Mouse (Mus musculus) cerebral cortex, adult 2 months (tissue): ENCODE results near the gene Vwa5b1.

Experiments used
- WGBS: fragments of 180-500 bp; shearing (Covaris S2); methylation state at CpG from one replicate; pipeline ENCODE4 v1.1.7; 2018; 5-methylcytosine and 5-hydroxymethylcytosine counted together

The Vwa5b1 gene

DNA sequence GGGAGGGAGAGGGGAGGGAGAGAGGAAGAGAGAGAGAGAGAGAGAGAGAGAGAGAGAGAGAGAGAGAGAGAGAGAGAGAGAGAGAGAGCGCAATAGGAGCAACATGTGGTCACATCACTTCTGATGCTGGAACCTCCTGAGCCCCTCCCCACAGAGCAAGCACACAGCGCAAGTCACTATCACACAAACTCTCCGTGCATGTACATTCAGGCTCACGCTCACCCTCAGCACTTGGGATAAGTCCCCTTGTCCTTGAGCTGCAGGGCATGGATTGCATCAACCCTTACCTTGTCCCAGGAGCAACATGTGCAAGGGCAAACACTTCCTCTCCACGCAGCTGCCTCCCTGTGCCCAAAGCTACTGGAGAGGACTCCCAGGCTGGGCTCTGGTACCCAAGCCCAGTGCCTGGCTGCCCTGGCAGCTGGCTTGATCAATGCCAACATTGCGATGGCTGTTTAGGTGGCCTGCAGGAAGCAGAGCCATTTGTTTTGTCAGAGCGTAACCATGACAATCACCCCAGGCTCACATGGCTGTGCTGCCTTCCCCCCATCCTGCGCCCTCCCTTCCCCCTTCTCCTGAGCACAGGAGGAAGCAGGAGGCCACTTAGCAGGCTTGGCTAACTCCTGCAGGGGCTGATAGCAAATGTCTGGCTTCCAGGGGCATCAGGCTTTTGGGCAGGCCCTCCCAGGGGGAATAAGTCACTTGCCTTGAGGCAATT, at the start of gene Vwa5b1:
Vwa5b1 (minus strand) TSS at position 457 of the 718 bp plus-strand sequence.
- WGBS, result 59% methylated on average over 8 of the region's 8 CpGs

DNA sequence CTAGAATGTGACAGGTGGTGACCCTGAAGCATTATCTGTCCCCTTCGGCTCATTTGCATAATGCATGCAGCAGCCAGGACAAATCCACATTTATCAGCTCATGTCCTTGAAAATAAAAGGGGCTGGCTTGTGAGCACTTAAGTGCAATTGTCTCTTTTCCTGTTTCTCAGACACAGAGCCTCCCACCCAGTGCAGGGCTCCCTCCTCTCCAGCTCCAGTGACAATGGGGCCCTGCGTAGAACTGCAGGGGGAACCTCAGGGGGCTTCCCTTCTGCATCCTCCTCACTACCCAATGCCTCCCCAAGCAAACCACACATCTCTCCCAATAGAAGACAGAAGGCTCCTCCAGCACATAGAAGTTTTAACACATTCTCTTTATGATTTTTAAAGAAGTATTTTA, 47.1 kb upstream of the Vwa5b1 start:
- 74% methylated on average over 2 of the region's 2 CpGs for WGBS

DNA sequence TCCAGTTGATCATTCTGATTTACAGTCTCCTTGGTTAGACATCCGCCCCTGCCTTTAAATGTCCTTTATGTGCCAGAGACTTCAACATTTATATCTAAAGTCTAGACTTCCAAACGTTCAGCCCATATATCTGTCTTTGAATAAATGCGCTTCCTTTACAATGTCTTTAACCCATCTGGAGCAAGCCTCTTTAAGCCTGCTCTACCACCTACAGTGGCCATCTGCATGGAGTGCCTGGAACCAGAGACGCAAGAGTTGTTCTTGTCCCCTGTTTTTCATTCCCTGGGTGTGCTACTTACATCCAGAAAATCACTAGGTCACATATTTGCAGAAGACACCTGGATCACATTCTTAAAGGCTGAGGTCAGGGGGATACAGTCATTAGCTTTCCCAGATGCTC, 44.4 kb upstream of the Vwa5b1 start:
- 63% methylated on average over 4 of the region's 4 CpGs for WGBS

DNA sequence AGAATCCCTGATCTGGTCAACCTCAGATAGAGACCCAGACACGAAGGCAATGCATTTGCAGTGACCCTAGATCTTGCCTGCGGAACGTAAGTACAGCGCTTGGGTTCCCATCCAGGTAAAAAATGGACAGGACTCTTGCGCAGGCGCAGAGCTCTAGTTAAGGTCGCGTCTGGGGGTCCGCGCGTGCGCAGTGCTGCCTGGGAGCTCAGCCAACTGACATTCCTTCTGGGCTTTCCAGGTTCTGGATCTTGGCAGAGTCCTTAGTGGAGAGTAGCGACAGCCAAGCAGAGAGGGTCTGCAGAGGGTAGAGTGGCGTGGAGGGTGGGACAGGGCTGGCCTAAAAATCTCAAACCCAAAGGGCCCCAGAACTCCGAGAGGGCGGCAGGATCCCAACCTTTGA, 41.9 kb upstream of the Vwa5b1 start:
- 18% methylated on average over 16 of the region's 16 CpGs for WGBS

DNA sequence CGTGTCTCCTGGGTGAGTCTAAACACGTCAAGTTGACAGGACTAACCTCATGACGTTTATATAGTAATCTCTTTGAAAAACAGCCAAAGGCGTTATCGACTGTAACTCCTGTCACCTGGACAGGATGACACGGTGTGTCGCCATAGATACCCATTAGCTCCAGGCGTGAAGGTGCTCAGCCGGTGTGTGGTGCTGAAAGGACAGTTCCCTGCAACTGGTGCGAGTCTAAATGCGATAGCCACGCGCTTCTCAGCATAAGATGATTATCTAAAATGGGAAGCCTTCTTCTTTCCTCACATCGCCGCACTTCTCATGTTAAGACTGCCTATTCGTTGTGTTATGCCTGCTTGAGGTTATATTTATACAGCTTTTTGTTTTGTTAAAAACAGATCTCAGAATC, 40.8 kb upstream of the Vwa5b1 start:
- 22% methylated on average over 16 of the region's 16 CpGs for WGBS

DNA sequence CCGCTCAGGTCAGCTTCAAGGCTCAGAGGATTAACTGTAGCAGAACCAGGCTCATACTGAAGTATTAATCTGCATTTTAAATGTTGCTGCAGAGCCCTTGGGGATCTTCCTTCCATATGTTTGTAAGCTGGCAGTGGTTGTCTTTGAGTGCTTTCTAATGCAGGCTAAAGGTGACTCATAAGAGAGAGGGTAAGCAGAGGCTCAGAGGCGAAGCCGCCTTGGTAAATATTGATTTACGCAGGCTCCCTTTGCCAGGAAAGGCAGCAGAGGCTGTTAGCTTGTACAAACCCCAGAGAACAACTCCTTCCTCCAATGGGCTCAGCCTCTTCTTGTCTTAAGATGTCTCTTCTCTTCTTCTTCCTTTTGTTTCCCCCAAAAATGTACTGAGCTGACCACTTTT, 36.5 kb upstream of the Vwa5b1 start:
- 80% methylated on average over 4 of the region's 4 CpGs for WGBS

DNA sequence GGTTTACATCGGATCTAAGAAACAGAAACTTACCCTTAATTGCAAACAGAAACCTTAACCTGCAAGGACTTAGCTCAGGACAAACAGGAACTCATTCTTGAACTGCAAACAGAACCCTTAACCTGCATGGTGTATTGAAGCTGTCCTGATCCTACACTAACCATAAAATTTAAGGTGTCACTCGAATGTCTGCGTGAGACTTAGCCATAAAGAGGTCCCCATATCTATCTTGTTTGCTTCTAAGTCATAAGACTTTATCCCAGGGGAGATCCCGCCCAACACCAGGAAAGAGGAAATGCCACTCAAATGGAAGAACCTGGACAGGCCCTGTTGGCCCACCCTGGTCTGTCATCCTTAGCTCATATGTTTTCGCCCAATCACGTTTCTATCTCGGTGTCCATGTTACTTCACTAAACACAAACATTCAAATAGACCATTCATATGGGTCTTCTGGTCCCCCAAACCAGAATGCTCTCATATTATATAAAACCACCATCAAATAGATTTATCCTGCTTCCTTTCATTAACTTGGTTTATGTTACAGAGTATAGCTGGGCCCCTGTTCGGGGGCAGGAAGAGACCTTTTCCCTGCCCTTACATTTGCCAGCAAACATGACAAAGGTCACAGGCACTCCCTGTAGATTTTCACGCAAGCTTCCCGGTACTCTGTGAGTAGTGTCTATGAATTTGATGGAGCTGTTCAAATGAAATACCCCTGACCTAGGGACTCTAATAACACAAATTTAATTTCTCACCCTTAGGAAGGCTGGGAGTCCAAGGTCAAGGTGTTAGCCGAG, 34.6 kb upstream of the Vwa5b1 start:
- WGBS, result 86% methylated on average over 11 of the region's 11 CpGs

DNA sequence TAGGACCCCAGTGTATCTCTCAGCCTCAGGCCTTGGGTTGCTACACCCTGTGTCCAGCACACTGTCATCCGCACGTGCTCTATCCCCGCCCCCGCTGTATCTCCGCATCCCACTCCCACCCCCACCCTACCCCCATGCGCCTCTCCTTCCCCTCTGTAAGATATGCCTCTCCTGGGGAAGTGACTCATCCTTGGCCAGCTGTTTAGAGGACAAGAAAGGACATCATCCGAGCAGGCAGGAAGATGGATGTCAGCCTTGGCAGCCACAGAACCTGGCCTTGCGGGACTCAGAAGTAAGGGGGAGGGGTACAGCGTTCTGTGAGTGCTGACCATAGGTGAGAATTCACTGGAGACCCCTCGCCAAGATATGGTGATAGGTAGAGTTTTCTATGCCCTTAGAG, 30.8 kb upstream of the Vwa5b1 start:
- WGBS, result 60% methylated on average over 10 of the region's 10 CpGs

DNA sequence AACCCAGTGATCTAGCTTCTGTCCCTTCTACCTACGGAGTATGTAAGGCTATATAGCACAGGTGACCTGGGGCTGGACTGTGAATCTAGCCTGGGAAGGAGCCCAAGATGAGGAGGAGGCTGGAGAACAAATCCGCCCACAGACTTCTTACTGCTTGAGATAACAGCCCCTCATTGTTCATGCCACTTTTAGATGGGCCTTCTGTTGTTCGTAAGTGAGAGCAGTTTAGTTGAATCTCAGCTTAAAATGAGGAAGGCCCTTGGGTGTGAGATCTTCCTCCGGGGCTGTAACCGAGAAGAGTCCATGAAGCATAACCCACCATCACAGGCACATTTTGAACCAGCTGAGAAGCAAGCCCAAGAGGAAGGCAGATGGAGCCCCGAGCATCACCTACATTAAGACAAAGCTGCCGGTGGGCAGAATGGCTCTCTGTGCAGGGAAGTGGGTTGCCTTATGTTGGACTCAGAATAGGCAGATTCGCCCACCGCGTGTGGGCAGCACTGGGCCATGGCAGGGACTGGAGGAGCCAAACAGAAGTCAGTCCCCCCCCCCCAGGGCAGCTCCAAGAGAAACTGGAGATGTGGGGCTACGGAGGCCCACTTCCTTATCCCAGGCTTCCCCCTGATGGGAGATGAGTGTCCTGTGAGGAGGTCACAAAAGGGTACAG, 24.4 kb upstream of the Vwa5b1 start:
- 64% methylated on average over 11 of the region's 11 CpGs for WGBS

DNA sequence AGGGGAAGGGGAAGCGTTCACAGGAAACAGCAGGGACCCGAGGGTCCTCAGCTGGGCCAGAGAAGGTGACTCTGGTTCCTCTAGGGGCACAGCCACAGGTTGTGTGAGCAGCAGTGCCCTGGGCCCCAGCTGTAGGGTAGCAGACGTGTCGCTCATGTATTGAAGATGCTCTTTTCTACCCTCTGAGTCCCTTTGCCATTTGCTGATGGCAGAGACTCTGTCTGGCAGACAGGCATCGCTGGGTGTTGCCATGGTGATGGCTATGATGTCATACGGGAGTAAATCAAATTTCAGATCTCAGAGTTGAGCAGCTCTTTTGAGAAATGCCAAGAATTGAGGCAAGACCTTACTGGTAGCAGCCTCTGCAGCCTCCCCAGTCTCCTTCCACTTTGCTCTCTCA, 17.4 kb upstream of the Vwa5b1 start:
- 38% methylated on average over 6 of the region's 6 CpGs for WGBS

DNA sequence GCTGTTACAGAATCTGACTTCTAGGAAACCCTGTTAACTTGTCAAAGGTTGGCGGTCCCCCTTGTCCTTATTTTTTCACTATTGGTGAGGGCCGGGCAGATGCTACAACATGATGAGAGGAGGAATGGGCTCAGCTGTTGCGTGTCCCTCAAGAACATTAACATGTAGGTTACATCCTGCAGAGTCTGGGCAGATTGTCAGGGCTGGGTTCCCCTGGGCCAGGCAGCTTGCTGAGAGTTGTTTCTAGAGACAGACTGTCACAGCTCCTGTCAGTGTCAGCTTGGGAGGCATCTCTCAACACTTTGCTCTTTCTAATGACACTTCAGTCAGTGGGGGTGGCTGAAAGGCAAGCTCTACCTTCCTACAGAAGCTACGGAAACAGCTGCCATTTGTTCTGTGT, 16.2 kb upstream of the Vwa5b1 start:
- 77% methylated on average over 4 of the region's 4 CpGs for WGBS

DNA sequence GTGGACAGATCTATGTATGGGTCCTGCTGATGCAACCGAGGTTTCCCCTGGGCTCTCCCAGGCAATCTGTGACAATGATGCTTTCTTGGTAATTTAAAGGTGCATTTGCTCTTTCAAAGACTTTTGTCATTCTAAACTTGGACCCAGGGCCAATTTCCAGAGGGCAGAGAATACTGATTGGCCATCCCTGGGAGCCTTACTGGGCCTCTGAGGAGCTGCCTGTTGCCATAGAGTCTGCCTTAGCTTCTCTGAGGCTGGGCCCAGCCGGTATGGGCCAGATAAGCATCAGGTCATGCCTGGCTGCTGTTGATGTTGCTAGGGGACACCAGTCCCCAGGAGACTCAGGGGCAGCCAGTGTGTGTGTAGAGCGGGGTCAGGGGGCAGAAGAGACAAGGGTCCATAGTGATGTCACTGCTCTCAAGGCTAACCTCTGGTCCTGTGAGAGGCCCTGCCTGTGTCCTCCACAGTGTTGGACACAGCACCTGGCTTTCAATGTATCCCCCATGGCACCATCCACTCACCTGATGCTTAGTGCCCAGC, 12.5 kb upstream of the Vwa5b1 start:
- WGBS, result 79% methylated on average over 3 of the region's 3 CpGs

DNA sequence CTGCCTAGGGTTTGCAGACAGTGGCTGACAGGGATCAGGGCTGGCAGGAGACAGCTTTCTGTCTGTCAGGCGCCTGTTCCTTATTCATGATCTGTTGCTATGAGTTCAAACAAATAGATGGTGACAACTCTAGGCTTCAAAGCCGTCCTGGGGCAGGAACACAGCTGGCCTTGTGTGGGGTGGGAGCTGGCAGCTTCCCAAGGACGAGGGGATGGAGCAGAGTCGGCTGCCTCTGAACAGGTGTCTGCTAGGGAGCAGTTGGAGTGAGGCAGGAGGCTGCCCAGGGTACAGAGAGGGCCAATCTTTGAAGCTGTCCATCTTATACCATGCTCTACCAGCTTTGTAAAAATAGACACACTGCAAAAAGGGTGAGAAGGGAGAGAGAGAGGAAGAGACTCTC, 6.6 kb upstream of the Vwa5b1 start:
- WGBS, result 38% methylated on average over 4 of the region's 4 CpGs

DNA sequence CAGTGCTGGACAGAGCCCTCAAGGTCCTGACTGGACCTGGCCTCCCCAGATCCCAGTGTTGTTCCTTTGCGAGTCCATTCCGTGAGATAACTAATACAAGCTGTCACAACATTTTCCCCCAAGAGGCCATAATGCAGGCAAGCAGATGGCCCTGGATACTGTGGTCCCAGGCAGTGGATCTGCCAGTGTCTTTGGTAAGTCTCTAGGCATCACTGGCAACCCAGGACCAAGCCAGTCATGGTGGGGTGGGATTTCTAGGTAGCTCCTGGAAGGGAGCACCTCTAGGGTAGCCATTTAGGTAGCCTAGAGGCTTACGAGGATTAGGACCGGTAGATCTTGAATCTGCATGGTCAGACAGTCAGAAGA, 445 bp upstream of the Vwa5b1 start:
- 73% methylated on average over 4 of the region's 4 CpGs for WGBS

DNA sequence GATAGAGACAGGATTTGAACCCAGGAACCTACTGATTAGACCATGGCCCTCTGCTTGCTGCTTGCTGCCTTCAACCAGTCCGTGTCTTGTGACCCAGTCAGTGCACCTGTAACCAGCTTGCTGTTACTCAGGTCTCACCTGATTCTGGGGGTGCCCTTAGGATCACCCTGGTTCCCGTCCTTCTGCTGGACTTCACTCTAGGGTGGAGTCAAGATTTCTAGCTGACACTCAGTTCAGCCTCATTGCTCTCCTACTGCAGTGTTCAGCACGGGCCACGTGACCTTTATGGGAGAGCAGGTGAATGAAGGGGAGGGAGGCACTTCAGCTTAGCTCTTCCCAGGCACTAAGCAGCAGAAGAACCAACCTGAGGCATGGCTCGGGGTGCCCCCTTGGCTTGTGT, 7.4 kb downstream of the Vwa5b1 start:
- WGBS, result 73% methylated on average over 5 of the region's 5 CpGs

DNA sequence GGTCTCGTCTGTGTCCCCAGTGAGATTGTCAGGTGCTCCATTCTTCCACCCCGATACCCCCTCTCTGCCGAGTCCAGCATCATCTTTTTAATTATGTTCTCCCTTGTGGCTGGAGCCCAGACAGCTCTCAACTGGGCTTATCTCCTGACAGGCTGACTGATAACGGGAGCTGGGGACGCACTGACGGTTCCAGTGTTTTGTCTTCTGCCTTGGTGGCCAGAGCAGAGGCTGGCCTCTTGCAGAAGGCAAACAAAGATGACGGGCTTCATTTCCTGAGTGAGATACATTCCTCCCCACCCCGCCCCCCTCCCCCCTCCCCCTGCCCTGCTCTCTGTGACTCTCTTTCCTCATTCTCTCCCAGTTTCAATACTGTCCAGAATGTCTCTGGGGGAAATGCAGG, 21.2 kb downstream of the Vwa5b1 start:
- 54% methylated on average over 8 of the region's 8 CpGs for WGBS

DNA sequence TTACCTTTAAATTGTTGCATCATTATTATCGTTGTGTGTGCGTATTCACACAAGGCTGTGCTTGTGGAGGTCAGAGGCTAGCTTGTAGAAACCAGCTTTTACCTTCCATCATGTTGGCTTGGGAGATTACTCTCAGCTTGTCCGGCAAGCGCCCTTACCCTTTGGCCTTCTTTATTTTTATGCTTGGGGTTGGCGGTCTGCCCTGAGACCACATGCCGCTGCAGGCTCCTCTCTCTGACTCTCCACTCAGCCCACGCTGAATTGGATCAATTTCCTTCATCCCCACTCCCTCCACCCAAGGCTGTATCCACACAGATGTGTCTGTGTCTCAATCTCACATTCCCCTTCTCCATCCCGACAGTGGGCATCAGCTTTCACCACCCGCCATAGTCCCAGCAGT, 33.8 kb downstream of the Vwa5b1 start:
- 79% methylated on average over 9 of the region's 9 CpGs for WGBS

DNA sequence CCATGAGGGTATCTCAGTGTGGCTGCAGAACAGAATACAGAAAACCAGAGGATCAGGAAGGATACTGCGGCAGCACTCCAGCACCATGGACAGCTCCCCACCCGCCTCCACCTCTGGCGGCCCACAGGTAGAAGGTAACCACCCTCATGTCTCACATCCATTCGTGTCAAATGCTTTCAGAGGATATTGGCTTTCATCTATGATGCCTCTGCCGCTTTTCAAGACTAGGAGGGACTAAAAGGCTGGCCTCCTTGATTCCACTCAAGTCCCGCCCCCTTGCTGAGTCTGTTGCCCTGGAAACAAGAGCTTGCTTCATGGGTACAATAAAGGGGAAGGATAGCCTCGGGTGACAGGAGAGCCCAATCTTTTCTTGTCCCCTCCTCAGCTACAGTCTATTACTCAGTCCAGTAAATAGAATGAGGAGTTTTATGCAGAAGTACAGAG, 37.8 kb downstream of the Vwa5b1 start:
- WGBS, result 14% methylated on average over 7 of the region's 7 CpGs

DNA sequence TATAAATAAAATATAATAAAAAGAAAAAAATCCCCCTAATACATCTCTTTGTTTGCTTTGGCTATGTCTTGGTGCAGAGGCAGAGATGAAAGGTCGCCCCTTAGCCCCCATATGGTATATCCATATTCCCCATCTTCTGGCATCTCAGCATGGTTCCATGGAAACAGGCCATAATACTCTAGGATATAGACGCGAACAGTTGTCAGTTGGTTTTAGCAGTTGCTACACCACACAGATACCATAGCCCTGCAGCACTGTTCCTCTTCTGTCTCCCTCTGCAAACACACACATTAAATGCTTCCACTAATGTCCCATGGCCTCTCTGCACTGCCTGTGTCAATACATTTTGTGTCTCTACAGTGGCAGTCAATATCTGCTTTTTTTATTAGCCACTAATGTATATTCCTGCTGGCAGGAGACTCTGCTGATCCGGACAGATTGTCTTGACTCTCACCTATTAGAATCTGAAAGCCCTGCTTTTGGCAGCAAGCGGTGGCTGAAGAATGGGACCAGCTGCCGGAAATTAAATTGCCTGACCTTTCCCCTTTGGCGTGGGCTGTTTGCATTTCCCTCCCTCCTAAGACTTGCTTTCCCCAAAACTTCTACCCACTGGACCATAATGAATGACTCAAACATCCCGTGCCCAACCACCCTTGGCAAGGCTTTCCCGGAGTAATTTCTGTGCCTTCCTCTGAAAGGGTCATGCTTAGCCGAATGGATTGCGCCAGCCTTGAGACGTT, 39.1 kb downstream of the Vwa5b1 start:
- 50% methylated on average over 12 of the region's 12 CpGs for WGBS

DNA sequence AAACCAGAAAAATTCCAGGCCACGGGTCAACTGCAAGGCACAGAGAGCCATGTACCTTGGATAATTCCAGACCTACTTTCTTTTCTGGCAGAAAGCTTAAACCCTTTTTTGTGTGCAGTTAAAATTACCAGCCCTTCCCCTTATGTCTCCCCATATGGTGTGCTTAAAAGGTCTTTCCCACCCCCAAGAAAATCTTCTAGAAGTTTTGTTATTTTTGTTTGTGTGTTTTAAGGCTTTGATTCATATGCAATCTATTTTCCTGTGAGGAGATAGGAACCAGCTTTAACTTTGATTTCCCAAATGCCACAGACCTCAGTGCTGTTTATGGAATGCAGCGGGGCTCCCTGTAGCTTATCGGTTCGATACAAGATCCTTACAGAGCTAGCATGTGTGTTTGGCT, 53.2 kb downstream of the Vwa5b1 start:
- WGBS, result 35% methylated on average over 4 of the region's 4 CpGs

DNA sequence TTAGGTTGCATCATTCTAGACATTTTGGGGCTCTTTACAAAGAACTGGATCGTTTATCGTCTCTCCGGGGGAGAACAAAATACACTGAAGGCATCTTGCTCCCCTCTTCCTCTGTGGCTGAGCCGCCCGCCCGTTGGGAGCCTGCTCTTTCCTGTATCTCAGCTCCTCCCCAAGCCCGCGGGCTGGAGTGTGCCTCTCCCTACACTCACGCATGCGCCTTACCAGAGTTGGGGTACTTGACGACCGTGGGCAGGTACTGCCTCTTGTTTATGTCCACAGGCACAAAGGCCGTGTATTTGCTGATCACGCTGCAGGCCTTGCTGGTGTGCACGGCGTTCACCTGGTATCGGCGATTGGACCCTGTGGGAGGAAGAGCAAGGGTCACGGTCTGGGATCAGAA, 57.3 kb downstream of the Vwa5b1 start:
- 81% methylated on average over 19 of the region's 19 CpGs for WGBS

DNA sequence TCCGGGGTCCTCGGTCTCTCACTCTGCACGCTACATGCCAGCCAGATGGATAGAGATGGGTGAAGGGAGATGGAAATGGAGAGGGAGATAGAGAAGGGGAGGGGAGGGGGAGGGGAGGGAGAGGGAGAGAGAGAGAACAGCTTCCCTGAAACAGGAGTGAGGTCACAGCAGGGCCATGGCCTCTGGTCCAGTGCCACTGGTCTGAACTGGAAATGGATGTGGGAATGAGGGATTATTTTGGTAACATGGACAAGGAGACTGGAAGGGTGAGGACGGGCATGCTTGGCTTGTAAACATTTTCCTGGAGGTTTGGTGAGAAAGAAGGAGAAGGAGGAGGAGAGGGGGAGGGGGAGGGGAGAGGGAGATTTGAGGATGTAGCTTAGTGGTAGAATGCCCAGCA, 59.0 kb downstream of the Vwa5b1 start:
- WGBS, result 48% methylated on average over 4 of the region's 4 CpGs
